Mouse (Mus musculus) layer of hippocampus, postnatal 10 days (tissue): ENCODE results near the gene Rbm6. TPM values are rescaled to one million over a fixed set of nuclear protein-coding genes. Genes with fewer than 3 reads are reported as not detected.

Experiments used
- DNase-seq, 2 experiments: peaks; one replicate each; pipeline ENCODE4 v3.0.0; 2021; ENCODE audit warnings: low spot score in 2 of 2
- long read RNA-seq: library from polyadenylated mRNA; stranded (forward); transcript quantifications from one replicate; pipeline ENCODE4 v2.0.0, GENCODE M21; 2023
- total RNA-seq, 2 experiments: library from RNA; stranded (reverse); gene quantifications; 2 replicates each; pipeline ENCODE4 v1.2.3; 2021

Gene Rbm6
- total RNA-seq: 10 to 100 TPM; 59.4 to 68.4 TPM
- long read RNA-seq, transcript Rbm6-207 (21 exons, 3,716 nt): major isoform, 18 of 31 reads
- long read RNA-seq, partial matches to known transcripts: 2 of 31 reads
- long read RNA-seq, other reads (novel, unspliced or antisense): 8 of 31 reads

DNA sequence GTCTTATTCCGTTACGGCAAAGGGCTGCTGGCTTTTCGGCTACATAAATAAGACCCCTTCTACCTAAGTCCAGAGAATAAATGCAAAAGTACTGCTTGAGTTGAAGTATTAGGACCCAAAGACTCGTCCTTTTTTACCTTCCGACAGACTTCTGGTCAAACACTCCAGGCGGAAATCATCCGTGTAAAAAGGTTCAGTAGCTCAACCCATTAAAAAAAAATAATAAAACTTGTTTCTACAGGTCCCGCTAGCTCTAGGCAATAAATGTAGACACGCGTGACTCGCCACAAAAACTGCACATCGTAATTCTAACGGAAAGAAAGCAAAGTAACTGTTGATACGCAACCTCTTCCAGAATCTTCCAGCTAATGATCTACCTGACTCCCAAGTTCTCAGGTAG is at the start of gene Rbm6:
TSS of gene Rbm6 (minus strand) at position 101 of the 400 bp plus-strand sequence.
- no peak for DNase-seq

DNA sequence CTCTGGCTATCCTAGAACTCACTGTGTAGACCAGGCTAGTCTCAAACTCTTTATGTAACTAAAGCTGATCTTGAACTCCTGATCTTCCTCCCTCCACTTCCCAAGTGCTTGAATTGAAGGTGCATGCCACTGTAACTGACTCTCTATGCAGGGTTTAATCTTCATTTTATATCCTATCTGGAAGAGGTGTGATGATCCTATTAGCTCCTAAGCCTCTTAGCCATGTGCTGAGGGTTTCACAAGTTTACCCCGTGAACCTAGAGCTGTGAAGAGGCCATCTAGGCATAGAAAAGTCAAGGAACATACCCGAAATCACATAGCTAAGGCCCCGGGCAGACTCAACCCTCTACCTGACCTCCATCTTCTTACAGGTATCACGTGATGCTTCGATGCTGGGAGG is 46.4 kb upstream of the Rbm6 start:
- DNase-seq: no peak

DNA sequence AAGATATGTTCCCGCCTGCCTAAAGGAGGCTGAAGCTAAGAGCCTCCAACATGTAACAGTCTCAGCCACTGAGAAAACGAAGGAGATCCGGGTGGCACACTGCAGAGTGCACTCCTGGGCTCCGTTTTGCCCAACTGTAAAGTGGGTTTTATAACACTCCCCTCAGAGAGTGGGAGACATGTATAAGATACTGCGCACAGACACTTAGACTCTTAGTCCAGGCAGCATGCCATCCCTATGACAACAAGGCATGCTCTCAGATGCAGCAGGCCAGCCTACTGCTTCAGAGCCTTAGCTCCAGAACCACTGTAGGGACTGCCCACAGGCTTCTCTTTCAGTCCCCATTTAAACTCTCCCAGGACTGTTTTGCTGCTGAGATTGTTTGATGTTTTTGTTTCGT is 45.8 kb upstream of the Rbm6 start:
- DNase-seq: no peak

DNA sequence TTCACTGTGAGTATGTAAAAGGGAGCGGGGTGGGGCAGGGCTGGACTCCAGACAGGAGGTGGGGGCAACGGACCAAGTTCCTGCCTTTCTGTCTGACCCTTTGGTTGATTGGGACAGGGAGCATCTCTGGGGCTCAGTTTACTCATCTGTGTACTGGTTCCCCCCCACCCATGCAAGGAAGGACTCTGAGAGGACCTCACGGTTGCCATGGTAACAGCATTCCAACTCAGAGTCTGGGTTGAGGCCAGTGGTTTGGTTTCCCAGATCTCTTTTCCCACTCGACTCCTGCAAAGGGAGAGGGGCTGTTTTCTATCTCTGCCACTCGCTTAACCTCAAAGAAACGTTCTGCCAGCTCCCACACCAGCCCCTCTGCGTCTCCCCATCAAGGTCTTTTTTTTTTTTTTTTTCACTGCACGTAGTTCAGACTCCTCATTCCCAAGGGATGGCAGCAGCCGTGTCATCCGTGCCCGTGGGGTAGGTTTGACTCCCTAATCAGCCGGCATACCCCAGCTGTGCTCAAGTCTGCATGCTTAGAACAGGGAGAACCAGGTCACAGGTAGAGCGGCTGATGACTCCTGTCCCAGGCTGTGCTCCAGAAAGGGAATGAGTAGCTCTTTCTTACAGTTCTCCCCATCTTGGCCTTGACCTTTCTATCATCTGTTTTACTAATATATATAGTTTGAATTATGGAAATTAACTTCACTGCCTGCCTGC is 45.0 kb upstream of the Rbm6 start:
- no peak for DNase-seq

DNA sequence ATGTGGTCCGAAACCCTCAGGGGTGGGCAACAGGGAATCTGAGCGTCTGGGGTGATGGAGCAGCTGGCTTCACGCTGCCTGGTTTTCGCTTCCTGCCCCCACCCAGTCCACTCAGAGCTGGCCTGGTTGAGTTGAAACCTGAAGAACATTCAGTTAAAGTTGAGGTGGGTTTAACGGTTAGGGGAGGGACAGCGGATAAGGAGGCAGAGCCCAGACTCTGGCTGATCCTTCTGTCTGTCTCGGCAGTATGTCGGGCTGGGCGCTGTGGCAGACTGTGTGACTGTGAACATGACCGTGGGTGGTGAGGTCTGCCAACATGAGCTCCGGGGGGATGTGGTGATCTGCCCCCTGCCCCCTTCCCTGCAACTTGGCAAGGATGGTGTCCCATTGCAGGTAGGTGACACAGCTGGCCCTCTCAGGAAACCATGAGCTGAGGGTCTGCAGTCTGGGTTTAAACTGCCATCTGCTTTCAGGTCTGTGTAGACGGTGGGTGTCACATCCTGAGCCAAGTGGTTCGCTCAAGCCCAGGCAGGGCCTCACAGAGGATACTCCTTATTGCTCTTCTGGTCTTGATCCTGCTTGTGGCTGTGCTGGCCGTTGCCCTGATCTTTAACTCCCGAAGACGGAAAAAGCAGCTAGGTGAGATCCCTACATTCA is 41.9 kb upstream of the Rbm6 start:
- DNase-seq: no peak

DNA sequence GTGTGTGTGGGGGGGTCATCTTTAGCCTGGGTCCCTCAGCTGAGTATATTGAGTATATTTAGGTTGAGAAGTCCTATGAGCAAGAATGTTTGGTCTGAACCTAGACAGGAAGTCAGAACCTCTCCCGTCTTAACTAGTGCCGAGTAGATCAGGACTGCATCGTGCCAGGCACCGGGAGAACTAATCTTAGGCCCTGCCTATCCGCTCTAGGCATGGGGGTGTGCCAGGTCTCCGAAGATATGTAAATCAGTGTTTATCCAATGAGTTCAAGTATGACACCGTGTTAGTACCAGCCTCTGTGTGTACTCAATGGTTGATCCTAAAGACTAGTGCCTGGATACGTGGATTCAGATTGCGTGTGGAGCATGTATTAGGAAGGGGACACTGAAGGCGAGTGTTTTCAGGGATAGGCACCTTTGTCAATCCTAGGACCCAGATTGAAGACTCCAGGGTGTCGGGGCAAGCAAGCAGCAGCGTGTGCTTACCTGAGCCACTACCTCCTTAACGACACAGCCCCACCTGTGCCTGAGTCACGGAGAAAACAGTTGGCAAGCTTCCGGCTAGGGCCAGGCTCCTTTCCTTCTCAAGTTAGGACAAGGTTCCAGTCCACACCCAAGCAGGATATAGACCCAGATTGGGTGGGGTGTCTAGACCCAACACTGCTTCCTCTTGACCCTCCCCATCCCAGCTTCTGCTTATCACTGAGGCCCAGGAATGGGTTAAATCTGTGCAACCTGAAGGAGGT is 37.2 kb upstream of the Rbm6 start:
- DNase-seq: no peak

DNA sequence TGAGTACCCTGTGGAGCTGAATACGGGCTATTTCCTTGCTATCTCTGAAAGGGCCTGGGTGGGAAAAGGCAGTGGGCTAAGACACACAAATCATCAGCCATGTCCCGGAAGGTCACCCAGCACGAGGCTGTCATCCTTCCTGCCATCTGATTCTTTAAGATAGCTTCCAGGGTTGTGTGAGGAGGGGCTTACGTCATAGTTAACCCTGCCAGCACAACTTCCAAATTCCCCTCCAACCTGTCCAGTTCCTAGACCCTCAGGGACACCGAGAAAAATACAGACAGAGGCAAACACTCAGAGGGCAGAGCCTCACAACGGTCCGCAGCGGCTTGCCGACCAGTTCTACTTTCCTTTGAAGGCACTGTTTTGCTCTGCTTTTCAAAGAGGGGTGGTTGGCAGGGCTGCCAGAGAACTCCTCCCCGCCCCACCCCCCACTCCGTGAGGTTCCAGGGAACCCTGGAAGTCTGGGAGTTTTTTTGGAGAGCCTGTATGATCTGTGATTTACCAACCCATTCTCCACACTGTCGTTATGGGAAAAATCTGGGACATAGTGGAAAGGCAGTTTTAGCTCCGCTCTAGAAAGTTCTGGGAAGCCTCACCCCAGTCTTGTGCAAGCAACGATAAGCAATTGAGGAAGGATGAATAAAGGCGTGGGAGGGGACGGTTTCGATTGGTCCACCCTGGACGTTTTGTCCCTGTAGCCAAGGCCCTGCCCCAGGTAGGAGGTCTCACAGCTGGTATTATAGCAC is 35.5 kb upstream of the Rbm6 start:
- DNase-seq: no peak

DNA sequence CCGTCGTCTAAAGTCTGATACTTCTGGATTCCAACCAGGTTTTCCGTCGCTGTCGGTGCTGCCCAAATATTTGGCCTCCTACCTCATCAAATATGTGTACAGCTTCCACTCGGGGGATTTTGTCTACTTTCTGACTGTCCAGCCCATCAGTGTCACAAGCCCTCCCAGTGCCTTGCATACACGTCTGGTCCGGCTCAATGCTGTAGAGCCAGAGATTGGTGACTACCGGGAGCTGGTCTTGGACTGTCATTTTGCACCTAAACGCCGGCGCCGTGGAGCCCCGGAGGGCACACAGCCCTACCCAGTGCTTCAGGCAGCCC is 34.7 kb upstream of the Rbm6 start:
- no peak for DNase-seq

DNA sequence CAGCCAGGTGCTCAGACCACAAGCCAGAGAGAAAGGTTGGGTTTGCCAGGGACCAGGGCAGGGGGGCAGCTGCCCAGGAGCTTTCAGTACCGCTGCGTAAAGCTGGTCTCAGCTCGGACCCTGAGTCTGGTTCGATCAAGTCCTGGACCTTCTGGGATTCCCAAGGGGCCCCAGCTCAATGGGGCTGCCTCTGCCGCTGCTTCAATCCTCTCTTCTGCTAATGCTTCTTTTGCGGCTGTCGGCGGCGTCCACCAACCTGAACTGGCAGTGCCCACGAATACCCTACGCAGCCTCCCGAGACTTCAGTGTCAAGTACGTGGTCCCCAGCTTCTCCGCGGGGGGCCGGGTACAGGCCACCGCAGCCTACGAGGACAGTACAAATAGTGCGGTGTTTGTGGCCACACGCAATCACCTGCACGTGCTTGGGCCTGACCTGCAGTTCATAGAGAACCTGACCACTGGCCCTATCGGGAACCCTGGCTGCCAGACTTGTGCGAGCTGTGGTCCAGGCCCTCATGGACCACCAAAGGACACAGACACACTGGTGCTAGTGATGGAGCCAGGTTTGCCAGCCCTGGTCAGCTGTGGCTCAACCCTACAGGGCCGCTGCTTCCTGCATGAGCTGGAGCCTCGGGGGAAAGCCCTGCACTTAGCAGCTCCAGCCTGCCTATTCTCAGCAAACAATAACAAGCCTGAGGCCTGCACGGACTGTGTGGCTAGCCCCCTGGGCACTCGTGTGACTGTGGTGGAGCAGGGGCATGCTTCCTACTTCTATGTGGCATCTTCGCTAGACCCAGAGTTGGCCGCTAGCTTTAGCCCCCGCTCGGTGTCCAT is 34.1 kb upstream of the Rbm6 start:
- no peak for DNase-seq

DNA sequence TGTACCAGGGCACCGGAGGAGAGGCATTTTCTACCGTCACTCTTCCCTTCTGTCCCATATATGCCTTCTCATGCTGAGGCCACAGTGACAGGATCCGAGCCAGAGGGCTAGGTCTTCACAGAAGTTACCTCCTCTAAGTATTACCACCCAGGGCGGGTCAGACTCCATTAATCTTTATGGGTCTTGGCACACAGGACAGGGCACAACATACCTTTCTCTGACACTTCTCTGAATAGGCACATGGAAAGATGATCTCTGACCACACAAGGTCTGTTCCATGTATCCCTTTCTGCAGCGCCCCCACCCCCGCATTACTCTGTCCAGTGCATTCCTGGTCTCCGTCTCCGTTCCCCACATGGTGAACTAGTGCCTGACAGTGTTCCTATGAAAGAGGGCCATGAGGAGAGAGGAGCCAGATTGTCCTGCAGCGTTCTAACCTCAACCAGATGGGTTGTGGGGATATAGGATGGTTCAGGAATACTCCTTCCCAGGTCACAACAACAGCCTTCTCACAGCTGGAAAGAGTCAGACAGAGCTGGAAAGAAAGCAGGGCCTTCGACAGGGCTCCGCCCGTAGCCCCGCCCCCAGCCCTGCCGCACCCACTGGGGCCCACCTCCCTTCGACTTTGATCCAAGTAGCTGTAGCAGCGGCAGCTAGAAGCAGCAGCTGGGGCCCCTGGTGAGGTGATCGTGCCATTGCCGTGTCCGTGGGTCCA is 33.4 kb upstream of the Rbm6 start, which contains the start of gene Mst1r:
TSS of gene Mst1r (plus strand) at position 622 of the 715 bp plus-strand sequence.
- no peak for DNase-seq

DNA sequence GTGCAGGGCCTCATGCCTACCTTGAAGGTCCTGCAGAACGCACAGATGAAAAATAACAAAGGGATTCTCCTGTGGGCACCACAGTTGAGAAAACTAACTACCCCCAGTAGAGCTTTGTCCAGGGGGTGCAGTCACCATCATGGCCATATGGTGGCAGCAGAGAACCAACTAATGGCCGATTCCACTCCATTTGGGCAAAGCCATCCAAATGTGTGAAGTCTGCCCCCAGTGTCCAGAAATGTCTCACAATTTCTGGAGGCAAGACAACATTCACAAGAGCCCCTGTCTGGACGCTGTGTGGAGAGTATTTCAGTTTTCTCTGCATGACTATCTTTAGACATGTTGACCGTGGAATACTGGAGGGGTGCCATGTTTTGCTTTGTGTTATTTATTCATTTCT is 31.7 kb upstream of the Rbm6 start:
- peak; percentile 95 to 96 for DNase-seq

DNA sequence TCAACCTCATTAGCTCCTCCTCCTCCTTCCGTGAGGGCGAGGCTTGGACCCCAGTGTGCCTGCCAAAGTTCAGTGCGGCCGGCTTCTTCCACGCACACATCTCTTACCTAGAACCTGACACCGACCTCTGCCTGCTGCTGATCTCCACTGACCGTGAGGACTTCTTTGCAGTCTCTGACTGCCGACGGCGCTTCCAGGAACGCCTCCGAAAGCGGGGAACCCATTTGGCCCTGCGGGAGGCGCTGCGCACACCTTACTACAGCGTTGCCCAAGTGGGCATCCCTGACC is 28.5 kb upstream of the Rbm6 start:
- no peak for DNase-seq

DNA sequence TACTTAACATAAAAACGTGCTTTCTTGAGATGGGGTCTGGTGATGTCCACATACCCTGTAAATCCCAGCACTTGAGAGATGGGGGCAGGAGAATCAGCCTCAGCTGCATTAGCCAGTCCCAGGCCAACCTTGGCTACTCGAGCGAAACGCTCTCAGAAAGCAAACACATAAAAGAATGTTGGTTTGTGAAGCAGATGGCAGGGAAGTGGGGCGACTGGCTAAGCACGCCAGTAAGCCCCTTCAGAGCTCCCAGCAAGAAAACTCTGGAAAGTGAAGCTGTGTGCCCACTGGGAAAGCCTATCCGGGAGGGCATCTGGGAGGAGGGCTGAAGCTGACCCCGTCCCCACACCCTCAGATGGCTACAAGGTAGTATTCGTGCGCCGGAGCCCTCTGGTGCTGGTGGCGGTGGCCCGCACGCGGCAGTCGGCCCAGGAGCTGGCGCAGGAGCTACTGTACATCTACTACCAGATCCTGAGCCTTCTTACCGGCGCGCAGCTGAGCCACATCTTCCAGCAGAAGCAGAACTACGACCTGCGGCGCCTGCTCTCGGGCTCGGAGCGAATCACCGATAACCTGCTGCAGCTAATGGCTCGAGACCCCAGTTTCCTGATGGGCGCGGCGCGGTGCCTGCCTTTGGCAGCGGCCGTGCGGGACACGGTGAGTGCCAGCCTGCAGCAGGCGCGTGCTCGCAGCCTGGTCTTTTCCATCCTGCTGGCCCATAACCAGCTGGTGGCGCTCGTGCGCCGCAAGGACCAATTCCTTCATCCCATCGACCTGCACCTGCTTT is 28.0 kb upstream of the Rbm6 start:
- peak; percentile 83 to 87 for DNase-seq

DNA sequence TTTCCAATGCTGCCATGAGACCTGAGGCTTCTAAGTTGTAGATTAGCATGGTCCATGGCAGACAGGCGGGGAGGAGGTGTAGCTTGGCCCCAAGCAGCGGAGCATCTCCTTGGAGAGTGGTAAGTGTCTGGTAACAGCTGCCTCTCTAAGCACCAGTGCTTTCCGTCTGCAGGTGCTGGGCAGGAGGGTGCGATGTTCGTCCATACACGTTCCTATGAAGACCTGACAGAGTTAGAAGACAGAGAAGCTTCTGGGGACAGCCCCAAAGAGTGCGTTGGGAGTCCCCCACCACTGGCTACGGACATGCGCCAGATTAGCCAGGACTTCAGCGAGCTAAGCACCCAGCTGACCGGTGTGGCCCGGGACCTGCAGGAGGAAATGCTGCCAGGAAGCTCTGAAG is 26.8 kb upstream of the Rbm6 start:
- no peak for DNase-seq

DNA sequence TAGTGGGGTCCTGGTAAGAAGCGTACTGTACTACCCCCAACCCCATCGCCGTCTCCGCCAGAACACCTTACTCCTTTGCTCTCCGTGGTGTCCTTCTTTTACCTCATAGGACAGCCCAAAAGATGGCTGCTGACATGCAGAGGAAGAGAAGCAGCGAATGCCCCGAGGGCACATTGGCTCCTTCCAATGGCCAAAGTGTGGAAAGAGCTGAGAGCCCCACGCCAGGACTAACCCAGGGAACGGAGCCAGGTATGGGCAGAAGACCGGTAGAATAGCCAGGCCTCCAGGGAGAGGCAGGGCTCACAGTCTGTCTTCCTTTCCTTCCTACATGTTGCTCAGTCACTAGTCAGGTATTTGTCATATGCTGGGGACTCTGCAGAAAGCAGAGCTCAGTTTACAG is 25.5 kb upstream of the Rbm6 start:
- no peak for DNase-seq

DNA sequence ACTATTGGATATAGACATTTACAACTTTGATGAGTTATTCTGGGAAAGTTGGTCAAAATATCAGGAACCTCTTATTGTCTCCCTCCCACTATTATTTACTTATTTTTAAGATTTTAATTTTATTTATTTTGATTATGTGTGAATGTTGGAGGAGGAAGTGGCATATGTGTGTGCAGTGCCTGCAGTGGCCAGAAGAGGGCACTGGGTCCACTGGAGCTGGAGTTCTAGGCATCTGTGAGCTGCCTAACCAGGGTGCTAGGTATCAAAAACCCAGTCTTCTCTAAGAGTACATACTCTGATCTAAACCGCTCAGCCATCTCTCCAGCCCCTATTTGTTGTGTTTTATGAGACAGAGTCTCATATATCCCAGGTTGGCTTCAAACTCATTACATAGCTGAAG is 18.0 kb upstream of the Rbm6 start:
- no peak for DNase-seq

DNA sequence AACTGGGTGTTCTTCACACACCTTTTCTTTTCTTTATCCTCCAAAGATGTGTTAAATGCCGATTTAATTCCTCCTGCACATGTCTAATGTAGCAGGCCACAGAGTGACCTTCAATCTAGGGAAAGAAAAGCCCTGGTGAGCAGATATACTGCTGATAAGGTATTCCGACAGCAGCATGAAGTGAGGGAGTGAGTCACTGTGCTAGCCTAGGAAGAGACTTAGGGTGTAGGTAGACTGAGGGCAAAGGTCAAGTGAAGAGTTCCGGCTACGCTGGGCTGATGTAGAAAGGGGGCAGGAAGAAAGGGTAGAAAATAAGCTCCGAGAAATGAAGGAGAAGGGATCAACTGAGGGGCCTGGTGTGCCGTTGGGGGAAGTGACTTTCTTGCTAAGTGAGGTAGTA is 17.2 kb upstream of the Rbm6 start:
- DNase-seq: no peak

DNA sequence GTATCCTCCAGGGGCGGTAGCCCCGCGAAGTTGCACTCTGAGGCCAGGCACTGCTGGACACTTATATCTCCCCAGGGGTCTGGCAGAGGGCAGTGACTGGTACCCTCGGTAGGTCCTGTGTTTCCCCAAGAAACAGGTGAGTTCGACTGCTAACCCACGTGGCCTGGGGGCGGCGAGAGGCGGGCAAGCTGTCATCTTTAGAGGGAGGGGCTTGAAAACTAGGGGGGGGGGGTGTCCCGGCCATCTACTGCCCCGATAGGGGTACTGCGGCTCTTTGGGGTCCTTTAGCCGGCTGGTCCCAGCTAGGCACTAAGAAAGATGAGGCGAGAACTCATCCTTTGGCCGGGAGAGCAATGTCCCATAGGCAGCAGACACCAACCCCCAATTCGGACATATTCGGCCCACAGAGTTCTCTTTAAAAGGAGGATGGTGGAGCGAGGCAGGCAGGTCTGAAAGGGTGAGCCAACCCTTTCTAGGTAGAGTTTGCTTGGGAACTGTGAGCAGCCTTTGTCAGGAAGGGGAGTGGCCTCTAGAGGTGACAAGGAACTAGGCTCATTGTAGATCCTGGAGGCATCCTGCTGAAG is 15.3 kb upstream of the Rbm6 start:
- peak in 1 of 2 experiments; percentile 60 for DNase-seq

DNA sequence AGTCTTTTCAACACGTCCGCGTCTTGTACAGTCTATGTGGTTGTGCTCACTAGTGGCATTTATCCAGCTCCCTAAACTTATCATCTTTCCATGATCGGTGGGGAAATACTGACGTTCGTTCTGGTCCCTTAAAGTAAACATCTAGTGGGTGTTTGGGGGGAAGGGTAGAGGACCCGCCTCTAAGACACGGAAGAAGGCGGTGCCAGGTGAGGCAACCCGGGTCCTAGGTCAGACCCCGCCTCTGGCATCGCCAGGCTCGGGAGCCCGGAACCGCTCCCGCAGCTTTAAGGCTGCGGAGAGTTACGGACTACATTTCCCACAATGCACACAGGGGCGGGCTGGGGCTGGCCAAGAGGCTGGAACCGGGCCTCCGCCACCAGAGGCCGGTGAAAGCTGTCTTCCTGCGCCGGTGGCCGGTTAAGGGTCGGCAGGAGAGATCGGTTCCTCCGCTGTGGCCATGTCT is 14.8 kb upstream of the Rbm6 start, which contains the start of gene Mon1a:
TSS of gene Mon1a (plus strand) at position 348 of the 463 bp plus-strand sequence.
- DNase-seq: peak; percentile 73 to 81
